Mouse (Mus musculus): ENCODE measurements at regions not wholly inside any gene's neighbourhood (a gene's known extent, or its start where the extent isn't known, plus 50 kb on each side); places are given as distances from the start of the nearest gene placed in this dataset.

DNA sequence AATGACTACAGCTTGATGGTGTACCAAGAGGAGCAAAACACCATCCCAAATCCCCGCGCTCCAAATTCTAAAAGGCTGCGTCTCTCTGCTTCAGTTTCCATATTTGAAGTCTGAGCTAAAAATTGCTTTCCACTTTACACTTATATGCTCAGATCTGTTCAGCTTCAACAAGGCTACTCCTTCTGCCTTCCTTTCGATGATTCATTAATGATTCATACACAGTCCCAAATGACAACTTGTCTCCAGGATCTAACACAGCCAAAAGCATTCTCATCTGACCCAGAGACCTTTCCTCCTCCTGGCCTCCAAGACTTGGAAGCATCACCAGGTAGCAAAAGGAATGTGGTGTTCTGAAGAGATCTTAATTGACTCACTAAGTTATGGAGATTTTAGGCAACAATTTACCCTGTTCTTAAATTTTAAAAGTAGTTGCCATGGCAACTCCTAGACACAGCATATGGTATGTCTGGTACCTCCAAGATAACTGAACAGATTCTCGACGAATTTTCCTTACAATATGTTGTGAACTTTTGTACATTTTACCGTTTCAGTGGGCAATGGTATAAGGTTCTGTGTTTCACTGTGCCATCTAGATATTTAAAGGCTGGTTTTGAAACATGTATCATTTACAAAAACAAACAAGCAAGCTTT lies 106.6 kb upstream of the G2e3 start:
- TF ChIP-seq POLR2A (IDR thresholded peaks at IDR 0.05; ENCODE audit: borderline replicate concordance, extremely low read depth, insufficient read depth, insufficient read length, poor library complexity, severe bottlenecking) (no peak), CTCF (IDR thresholded peaks at IDR 0.05; ENCODE audit: borderline replicate concordance, extremely low read depth, insufficient read depth, insufficient read length) (no peak)

Measured in brain, embryonic 14.5 days (tissue).